ENCODE assay signal across 25 mouse cellular contexts in the genomic region with DNA sequence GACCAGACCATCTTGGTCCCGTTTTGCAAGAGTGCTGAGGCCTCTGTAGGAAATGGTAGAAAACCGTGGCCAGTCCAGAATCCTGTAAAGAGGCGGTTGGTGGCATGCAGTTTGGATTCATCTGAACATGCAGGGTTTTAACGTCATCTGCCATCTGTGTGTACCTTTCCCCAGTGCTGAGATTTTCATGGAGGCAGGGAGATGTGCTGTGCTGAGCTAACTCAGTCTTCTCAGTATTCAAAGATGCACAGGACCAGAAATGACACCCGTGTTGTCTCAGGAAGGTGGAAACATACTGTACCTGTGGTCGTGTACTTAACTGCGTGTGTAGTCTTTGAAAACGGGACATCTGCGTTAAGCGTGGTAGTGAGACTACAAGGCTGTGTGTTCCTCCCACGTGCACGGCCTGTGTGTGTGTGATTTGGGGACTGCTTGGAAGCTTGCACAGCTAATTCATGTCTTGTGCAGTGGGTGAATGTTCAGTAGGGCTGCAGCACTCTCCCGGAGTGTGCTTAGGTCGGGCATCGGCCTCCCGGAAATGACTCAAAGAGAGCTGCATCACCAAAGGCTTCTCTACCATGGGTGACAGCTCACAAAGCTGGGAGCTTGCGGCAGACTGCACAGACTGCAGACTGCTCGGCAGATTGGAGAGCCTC. TPM values are rescaled to one million over a fixed set of nuclear protein-coding genes. Genes with fewer than 3 reads are reported as not detected.
DNase-seq lines count a peak whose midpoint lies in the region; ATAC-seq and TF ChIP-seq lines count a peak whose summit lies in the region.
"Had no signal": no experiment of that assay in that cellular context is flagged by ENCODE, and none has a peak within 500 bp of the region (broad histone marks: within the 10 kb centered on the region; RNA-seq: fewer than 3 reads in every experiment).

No protein-coding gene starts in this region.

- H3K27ac ChIP-seq in hindbrain, embryonic 10.5 days, result no peak overlapping the region
- H3K27ac ChIP-seq in midbrain, postnatal 0 days (ENCODE audit: low read depth, low read length), result no peak overlapping the region
- H3K27ac ChIP-seq: embryonic facial prominence, embryonic 15.5 days; hindbrain, embryonic 13.5 days; limb, embryonic 12.5 days; midbrain, embryonic 13.5 days; neural tube, embryonic 12.5 days had no signal

- H3K4me2 ChIP-seq in midbrain, postnatal 0 days (ENCODE audit: low read depth, low read length, poor library complexity, severe bottlenecking), result no peak overlapping the region
- H3K4me2 ChIP-seq: embryonic facial prominence, embryonic 15.5 days; hindbrain, embryonic 13.5 days; limb, embryonic 12.5 days; liver, embryonic 11.5 days; midbrain, embryonic 13.5 days; neural tube, embryonic 12.5 days had no signal

- 94% methylated on average over 18 of the region's 18 CpGs for WGBS in hindbrain, embryonic 10.5 days
- 95% methylated on average over 18 of the region's 18 CpGs for WGBS in midbrain, postnatal 0 days
- 90% methylated on average over 18 of the region's 18 CpGs for WGBS in lung, adult 2 months

- H3K4me1 ChIP-seq in hindbrain, embryonic 10.5 days (replicated peaks), result peaks cover 30% of the 10 kb centered on the region
- peaks cover 7% of the 10 kb centered on the region for H3K4me1 ChIP-seq in midbrain, postnatal 0 days (ENCODE audit: insufficient read depth, low read length)
- peaks cover 5% of the 10 kb centered on the region for H3K4me1 ChIP-seq in lung, adult 2 months (ENCODE audit: control insufficient read depth, insufficient read depth, low read length)

- H3K36me3 ChIP-seq in hindbrain, embryonic 10.5 days, result peaks cover 47% of the 10 kb centered on the region
- peaks cover 13% of the 10 kb centered on the region for H3K36me3 ChIP-seq in midbrain, postnatal 0 days (ENCODE audit: insufficient read depth, low read length)

- no peak for TF ChIP-seq CTCF in midbrain, postnatal 0 days (IDR thresholded peaks at IDR 0.05)
- TF ChIP-seq CTCF in lung, adult 2 months (IDR thresholded peaks at IDR 0.05; ENCODE audit: insufficient read depth, low read length), result no peak

- peak; percentile 59 to 64 for DNase-seq in frontal cortex, postnatal 36 days (ENCODE audit: low spot score in 2 of 2)
- DNase-seq in frontal cortex, postnatal 10 days (ENCODE audit: low spot score in 2 of 2), result no peak
- DNase-seq in right cerebral cortex, adult 2 months (ENCODE audit: low spot score in 2 of 2), result peak; percentile 58 to 64
- no peak for DNase-seq in right cerebral cortex, postnatal 10 days (ENCODE audit: low spot score in 2 of 2)
- peak; percentile 80 for DNase-seq in layer of hippocampus, adult 9-11 months
- no peak for DNase-seq in hindbrain, embryonic 10.5 days (ENCODE audit: low spot score)
- no peak for DNase-seq in midbrain, postnatal 0 days (ENCODE audit: low spot score)
- no peak for DNase-seq in lung, adult 2 months
- DNase-seq: adrenal gland, postnatal 25 days; cerebellum, adult 9-10 months; kidney, adult 18-20 months; kidney, postnatal 10 days; lung, postnatal 14 days; spleen, adult 18-20 months had no signal

- no peaks in the 10 kb centered on the region for H3K9me3 ChIP-seq in hindbrain, embryonic 10.5 days
- no peaks in the 10 kb centered on the region for H3K9me3 ChIP-seq in midbrain, postnatal 0 days (ENCODE audit: low read length)
- H3K9me3 ChIP-seq: embryonic facial prominence, embryonic 15.5 days; hindbrain, embryonic 13.5 days; limb, embryonic 12.5 days; midbrain, embryonic 13.5 days; neural tube, embryonic 12.5 days had no signal

- no peak overlapping the region for H3K4me3 ChIP-seq in hindbrain, embryonic 10.5 days
- H3K4me3 ChIP-seq in midbrain, postnatal 0 days (ENCODE audit: low read depth, low read length), result no peak overlapping the region
- no peak overlapping the region for H3K4me3 ChIP-seq in lung, adult 2 months (replicated peaks; ENCODE audit: extremely low read depth, low read depth, low read length)
- H3K4me3 ChIP-seq: embryonic facial prominence, embryonic 15.5 days; hindbrain, embryonic 13.5 days; limb, embryonic 12.5 days; midbrain, embryonic 13.5 days; neural tube, embryonic 12.5 days had no signal

- H3K9ac ChIP-seq in midbrain, postnatal 0 days (replicated peaks; ENCODE audit: low read length, poor library complexity, severe bottlenecking), result no peak overlapping the region
- H3K9ac ChIP-seq: embryonic facial prominence, embryonic 15.5 days; hindbrain, embryonic 13.5 days; limb, embryonic 12.5 days; midbrain, embryonic 13.5 days; neural tube, embryonic 12.5 days had no signal

- no peak for ATAC-seq in midbrain, postnatal 0 days (ENCODE audit: low FRiP score)
- ATAC-seq: forebrain, embryonic 14.5 days; midbrain, embryonic 13.5 days had no signal

- no peak for TF ChIP-seq POLR2A in lung, adult 2 months (IDR thresholded peaks at IDR 0.05; ENCODE audit: borderline replicate concordance, extremely low read depth, low read depth, low read length)

- no peaks in the 10 kb centered on the region for H3K27me3 ChIP-seq in hindbrain, embryonic 10.5 days (ENCODE audit: insufficient read depth, poor library complexity, severe bottlenecking)
- no peaks in the 10 kb centered on the region for H3K27me3 ChIP-seq in midbrain, postnatal 0 days (ENCODE audit: insufficient read depth, low read length)
- H3K27me3 ChIP-seq: embryonic facial prominence, embryonic 15.5 days; hindbrain, embryonic 13.5 days; limb, embryonic 12.5 days; midbrain, embryonic 13.5 days; neural tube, embryonic 12.5 days had no signal

RNA-seq across cellular contexts. Expression of a gene that starts 5.8 kb away (rescaled TPM):
- 10.0 and 14.7 TPM in 2 replicates for polyA plus RNA-seq in hindbrain, embryonic 10.5 days (2016; fragmentation: Nextera tagmentation; extraction: Ambion mirVana)
- total RNA-seq in midbrain, postnatal 0 days (2014; rRNA removed), result 110 and 111 TPM in 2 replicates
- polyA plus RNA-seq in midbrain, postnatal 0 days (2015; fragmentation: Nextera tagmentation; extraction: Ambion mirVana), result 49.2 and 52.3 TPM in 2 replicates
- 7.1 and 7.4 TPM in 2 replicates for polyA plus RNA-seq in lung, adult 2 months (2012; rRNA removed)

RNA-seq across cellular contexts. Expression of a gene that starts 5.9 kb away (rescaled TPM):
- 794 and 830 TPM in 2 replicates for polyA plus RNA-seq in hindbrain, embryonic 10.5 days (2016; fragmentation: Nextera tagmentation; extraction: Ambion mirVana)
- total RNA-seq in midbrain, postnatal 0 days (2014; rRNA removed), result 197 and 234 TPM in 2 replicates
- 584 and 586 TPM in 2 replicates for polyA plus RNA-seq in midbrain, postnatal 0 days (2015; fragmentation: Nextera tagmentation; extraction: Ambion mirVana)
- polyA plus RNA-seq in lung, adult 2 months (2012; rRNA removed), result 98.3 and 115 TPM in 2 replicates

RNA-seq across cellular contexts. Expression of a gene that starts 22.3 kb away (rescaled TPM):
- 33.9 TPM in 2 replicates for polyA plus RNA-seq in hindbrain, embryonic 10.5 days (2016; fragmentation: Nextera tagmentation; extraction: Ambion mirVana)
- 18.0 and 21.3 TPM in 2 replicates for total RNA-seq in midbrain, postnatal 0 days (2014; rRNA removed)
- polyA plus RNA-seq in midbrain, postnatal 0 days (2015; fragmentation: Nextera tagmentation; extraction: Ambion mirVana), result 27.3 and 29.1 TPM in 2 replicates
- 15.2 and 17.1 TPM in 2 replicates for polyA plus RNA-seq in lung, adult 2 months (2012; rRNA removed)

RNA-seq across cellular contexts. Expression of a gene that starts 23.3 kb away (rescaled TPM):
- polyA plus RNA-seq in hindbrain, embryonic 10.5 days (2016; fragmentation: Nextera tagmentation; extraction: Ambion mirVana), result 9.4 and 12.9 TPM in 2 replicates
- total RNA-seq in midbrain, postnatal 0 days (2014; rRNA removed), result 113 and 118 TPM in 2 replicates
- 22.0 and 23.6 TPM in 2 replicates for polyA plus RNA-seq in midbrain, postnatal 0 days (2015; fragmentation: Nextera tagmentation; extraction: Ambion mirVana)
- polyA plus RNA-seq in lung, adult 2 months (2012; rRNA removed), result 19.8 and 24.0 TPM in 2 replicates

RNA-seq across cellular contexts. Expression of a gene that starts 56.2 kb away (rescaled TPM):
- polyA plus RNA-seq in hindbrain, embryonic 10.5 days (2016; fragmentation: Nextera tagmentation; extraction: Ambion mirVana), result 1.5 and 4.2 TPM in 2 replicates
- 6.2 and 9.3 TPM in 2 replicates for total RNA-seq in midbrain, postnatal 0 days (2014; rRNA removed)
- 4.9 and 6.2 TPM in 2 replicates for polyA plus RNA-seq in midbrain, postnatal 0 days (2015; fragmentation: Nextera tagmentation; extraction: Ambion mirVana)
- polyA plus RNA-seq in lung, adult 2 months (2012; rRNA removed), result 0.10 and 0.15 TPM in 2 replicates
- total RNA-seq: gastrocnemius, adult 18-20 months; heart, postnatal 25 days; megakaryocyte progenitor cell, adult 5-6 weeks had no signal
- polyA plus RNA-seq: heart, embryonic 14.5 days; liver, embryonic 11.5 days had no signal

Comparison
In these comparisons a context has a peak if more than half of its experiments do, and no peak if none do; other contexts are left out.
1. DNase-seq: peak in frontal cortex, postnatal 36 days (2 of 2), right cerebral cortex, adult 2 months (2 of 2) and layer of hippocampus, adult 9-11 months (single experiment); none in frontal cortex, postnatal 10 days (0 of 2), right cerebral cortex, postnatal 10 days (0 of 2), hindbrain, embryonic 10.5 days (single experiment), midbrain, postnatal 0 days (single experiment) and lung, adult 2 months (single experiment).